Mouse (Mus musculus) mature B cell (primary cell): ENCODE results near the gene Gm4981.
"Not testable (repeated sequence)": the region's sequence is repeated elsewhere in the genome, so short reads cannot be mapped to it uniquely, and the experiment has no call there.

Experiments used
- in situ Hi-C: fragments of 300-500 bp; cut with MboI; formaldehyde crosslinking; loops from 2 replicates; pipeline ENCODE4 v1.14.3; 2019

Gm4981 gene

GRCm38 (mm10) chr10:58236613-58237012 lies at the start of gene Gm4981:
Gene Gm4981, minus strand, starts transcription at chr10:58236701.
- in situ Hi-C loops, result no loop called here

- in situ Hi-C loops, result no loop called here
Measured at GRCm38 (mm10) chr10:58282238-58282637, 45.7 kb upstream of the Gm4981 start.

GRCm38 (mm10) chr10:58258466-58258865 lies 22.0 kb upstream of the Gm4981 start:
- in situ Hi-C loops, result no loop called here

GRCm38 (mm10) chr10:58255954-58256353 lies 19.5 kb upstream of the Gm4981 start:
- in situ Hi-C loops, result no loop called here

GRCm38 (mm10) chr10:58255213-58255892 lies 18.9 kb upstream of the Gm4981 start, which contains the start of gene Gcc2:
Gene Gcc2, plus strand, starts transcription at chr10:58255497.
- in situ Hi-C loops, result no loop called here

- in situ Hi-C loops, result no loop called here
Measured at GRCm38 (mm10) chr10:58254635-58255175, 18.2 kb upstream of the Gm4981 start.

GRCm38 (mm10) chr10:58249535-58249934 lies 13.0 kb upstream of the Gm4981 start:
- in situ Hi-C loops, result no loop called here

GRCm38 (mm10) chr10:58238984-58239740 lies 2.7 kb upstream of the Gm4981 start:
- in situ Hi-C loops, result not testable (repeated sequence)

- in situ Hi-C loops, result not testable (repeated sequence)
Measured at GRCm38 (mm10) chr10:58234985-58235384, 1.5 kb downstream of the Gm4981 start.

- in situ Hi-C loops, result not testable (repeated sequence)
Measured at GRCm38 (mm10) chr10:58233740-58234121, 2.8 kb downstream of the Gm4981 start.

- in situ Hi-C loops, result not testable (repeated sequence)
Measured at GRCm38 (mm10) chr10:58233054-58233739, 3.3 kb downstream of the Gm4981 start.

GRCm38 (mm10) chr10:58232641-58232969 lies 3.9 kb downstream of the Gm4981 start, which contains the start of gene Duxf3:
Gene Duxf3, minus strand, starts transcription at chr10:58232675.
- in situ Hi-C loops, result not testable (repeated sequence)

GRCm38 (mm10) chr10:58231779-58232640 lies 4.5 kb downstream of the Gm4981 start:
- in situ Hi-C loops, result not testable (repeated sequence)

- in situ Hi-C loops, result not testable (repeated sequence)
Measured at GRCm38 (mm10) chr10:58231088-58231487, 5.4 kb downstream of the Gm4981 start.

- in situ Hi-C loops, result not testable (repeated sequence)
Measured at GRCm38 (mm10) chr10:58230021-58230420, 6.5 kb downstream of the Gm4981 start.

GRCm38 (mm10) chr10:58227798-58228197 lies 8.7 kb downstream of the Gm4981 start:
- in situ Hi-C loops, result not testable (repeated sequence)

- in situ Hi-C loops, result not testable (repeated sequence)
Measured at GRCm38 (mm10) chr10:58226357-58226756, 10.1 kb downstream of the Gm4981 start.

- in situ Hi-C loops, result not testable (repeated sequence)
Measured at GRCm38 (mm10) chr10:58224827-58225785, 11.4 kb downstream of the Gm4981 start, which contains the start of gene AW822073. Gene AW822073, minus strand, starts transcription at chr10:58224930.

GRCm38 (mm10) chr10:58223972-58224805 lies 12.3 kb downstream of the Gm4981 start:
- in situ Hi-C loops, result not testable (repeated sequence)
